Mouse (Mus musculus) CD8-positive naive resting alpha-beta T cell, adult 2 months (primary cell): ENCODE data around the gene Ptp4a2.
A peak's percentile ranks its signal among the peaks of the same experiment; 100 is the strongest.
"Not testable (repeated sequence)": the region's sequence is repeated elsewhere in the genome, so short reads cannot be mapped to it uniquely, and the experiment has no call there.

Experiments
- DNase-seq, 2 experiments: peaks; one replicate each; pipeline ENCODE4 v3.0.0; 2022; ENCODE audit warnings: low read depth in 2 of 2, low spot score in 2 of 2

Gene Ptp4a2

DNA sequence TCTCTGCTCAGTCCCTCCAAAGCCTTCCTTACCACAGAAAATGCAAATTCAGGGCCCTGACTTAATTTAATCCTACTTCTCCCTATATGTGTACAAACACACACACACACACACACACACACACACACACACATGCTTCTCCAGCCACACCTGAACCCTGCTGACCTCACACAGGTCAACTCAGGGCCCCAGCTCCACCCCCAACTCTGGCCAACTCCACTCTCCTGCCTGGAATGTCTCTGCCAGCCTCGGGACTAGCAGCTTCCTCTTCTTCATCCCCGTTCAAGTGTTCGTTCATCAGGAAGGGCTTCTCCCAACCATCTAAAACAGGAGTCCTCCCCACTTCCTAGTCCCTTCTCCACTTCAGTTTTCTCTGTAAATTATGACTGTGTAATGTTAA lies 70.6 kb downstream of the Ptp4a2 start:
- no peak for DNase-seq

DNA sequence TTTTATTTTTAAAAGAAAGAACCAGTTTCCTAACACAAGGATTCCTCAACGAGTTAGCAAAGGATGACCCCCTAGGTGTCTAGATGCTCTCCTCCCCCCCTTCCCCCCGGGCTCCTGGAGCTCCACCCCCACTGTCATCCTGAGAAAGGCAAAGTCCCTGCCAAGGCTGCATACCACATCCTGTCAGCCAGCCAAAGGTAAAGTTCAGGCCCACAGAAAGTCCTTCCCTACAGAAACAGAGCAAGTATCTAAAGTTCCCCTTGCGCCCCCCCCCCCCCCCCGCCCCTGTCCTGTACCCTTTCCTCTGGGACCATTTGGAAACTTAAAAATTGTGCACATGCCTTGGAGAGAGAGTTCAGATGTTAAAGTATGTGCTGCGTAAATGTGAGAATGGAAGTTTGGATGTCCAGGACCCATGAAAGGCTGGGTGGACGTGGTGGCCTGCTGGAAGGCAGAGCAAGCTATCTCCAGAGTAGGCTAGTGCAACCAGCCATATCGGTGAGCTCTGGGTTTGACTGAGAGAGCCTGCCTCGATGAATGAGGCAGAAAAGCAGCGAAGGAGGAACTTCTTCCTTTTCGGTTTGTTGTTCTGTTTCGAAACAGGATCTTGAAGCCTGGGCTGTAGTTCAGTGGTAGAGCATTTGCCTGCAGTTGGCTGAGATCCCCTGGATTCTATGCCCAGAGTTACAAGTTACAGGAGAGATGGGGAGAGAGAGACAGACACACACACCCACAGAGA lies 71.7 kb downstream of the Ptp4a2 start:
- peak; percentile 34 to 50 for DNase-seq

DNA sequence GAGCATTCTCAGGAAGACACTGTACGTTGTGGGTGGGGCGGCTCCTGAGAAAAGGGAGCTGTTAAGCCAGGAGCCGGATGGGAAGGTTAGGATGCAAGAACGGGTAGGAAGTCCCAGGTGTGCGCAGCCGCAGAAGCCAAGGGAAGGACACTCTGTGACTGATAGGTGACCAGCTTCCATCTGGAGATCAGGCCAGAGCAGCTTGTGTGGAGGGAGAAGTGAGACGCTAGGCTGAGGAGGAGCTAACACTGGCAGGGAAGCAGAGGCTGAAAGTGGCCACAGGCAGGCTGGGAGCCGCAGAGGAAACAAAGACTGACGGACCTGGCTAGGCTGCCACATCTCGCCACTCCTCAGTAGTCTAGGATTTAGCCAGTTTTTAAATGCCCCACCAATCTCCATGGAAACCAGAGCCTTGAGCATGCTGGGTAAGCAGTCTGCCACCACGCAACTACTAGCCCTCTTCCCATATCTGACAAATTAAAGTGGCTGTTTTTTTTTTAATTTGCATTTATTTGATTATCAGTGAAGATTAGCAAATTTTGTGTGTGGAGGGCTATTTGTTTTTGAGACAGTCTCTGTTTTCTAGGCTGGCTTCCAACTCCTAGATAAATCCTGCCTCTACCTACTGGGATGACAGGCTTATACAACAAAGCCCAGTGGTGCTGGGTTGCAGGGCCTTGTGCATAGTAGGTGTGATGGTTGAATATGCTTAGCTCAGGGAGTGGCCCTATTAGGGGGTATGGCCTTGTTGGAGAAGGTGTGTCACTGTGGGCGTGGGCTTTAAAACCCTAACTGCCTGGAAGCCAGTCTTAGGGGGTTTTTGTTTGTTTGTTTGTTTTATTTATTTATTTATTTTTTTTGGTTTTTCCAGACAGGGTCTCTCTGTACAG lies 73.3 kb downstream of the Ptp4a2 start:
- no peak for DNase-seq

DNA sequence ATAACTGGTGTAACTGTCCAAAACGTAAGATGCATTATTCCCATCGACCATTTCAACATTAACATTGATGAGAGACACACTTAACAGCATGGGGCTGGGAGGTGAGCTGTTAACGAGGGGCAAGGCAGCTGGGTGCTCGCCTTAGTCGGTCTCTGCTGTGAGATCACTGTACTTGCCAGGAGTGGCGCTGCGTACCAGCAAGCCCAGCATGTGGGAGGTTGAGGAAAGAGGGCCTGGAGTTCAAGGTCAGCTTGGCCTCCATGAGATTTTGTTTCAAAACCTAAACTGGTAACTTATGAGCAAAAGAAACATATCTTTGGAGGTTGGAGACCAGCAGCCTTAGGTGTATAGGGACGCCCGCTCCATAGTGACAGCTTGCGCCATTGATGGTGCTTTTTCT lies 78.6 kb downstream of the Ptp4a2 start:
- DNase-seq, result no peak

DNA sequence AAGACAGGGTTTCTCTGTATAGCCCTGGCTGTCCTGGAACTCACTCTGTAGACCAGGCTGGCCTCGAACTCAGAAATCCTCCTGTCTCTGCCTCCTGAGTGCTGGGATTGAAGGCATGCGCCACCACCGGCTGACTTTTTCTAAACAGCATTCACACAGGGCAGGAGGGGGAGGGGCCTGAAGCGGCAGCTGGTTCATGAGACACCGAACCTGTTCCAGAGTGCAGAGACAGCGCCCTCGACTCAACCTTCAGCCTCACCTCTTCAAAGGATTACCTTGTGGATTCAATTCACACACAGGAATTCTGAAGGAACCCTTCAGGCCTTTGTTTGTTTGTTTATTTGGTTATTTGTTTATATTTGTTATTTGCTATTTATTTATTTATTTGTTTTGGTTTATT lies 79.1 kb downstream of the Ptp4a2 start:
- no peak for DNase-seq

DNA sequence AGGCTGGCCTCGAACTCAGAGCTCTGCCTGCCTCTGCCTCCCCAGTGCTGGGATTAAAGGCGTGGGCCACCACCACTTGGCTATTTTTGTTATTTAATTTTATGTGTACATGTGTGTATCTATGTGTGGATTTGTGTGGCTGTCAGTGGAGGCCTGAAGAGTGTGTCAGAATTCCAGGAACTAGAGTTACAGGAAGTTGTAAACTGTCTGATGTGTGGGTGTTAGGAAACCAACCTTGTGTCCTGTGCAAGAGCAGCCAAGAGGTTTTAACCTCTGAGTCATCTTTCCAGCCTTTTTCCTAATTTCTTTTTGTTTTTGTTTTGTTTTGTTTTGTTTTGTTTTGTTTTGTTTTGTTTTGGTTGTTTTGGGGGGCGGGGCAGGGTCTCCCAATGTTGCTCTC lies 83.8 kb downstream of the Ptp4a2 start:
- no peak for DNase-seq

DNA sequence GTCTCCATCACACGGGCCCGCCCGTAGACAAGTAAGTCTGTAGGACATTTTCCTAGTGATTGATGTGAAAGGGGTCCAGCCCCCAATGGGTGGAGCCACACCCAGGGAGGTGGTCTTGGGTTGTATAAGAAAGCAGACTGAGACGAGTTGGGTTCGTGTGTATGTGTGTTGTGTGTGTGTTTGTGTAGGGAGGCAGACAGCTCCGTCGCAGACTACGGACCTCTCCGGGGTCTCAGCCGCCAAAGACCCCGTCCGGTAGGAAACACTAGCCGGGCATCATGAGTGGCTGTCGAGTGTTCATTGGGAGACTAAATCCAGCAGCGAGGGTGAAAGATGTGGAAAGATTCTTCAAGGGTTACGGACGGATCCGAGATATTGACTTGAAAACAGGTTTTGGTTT lies 87.8 kb downstream of the Ptp4a2 start:
- not testable (repeated sequence) for DNase-seq
